Mouse (Mus musculus) limb, embryonic 13.5 days (tissue): ENCODE data around the gene Nfib. TPM values are rescaled to one million over a fixed set of nuclear protein-coding genes. Genes with fewer than 3 reads are reported as not detected.
A peak's percentile ranks its signal among the peaks of the same experiment; 100 is the strongest.

Experiments
- ATAC-seq: fragments of 200-750 bp; cut with Nextera tagmentation; 2 replicates; pipeline ENCODE4 v1.8.0; 2017; ENCODE audit warnings: low read depth, moderate number of reproducible peaks, moderate TSS enrichment; ENCODE audit not compliant: low FRiP score
- H3K27ac ChIP-seq: fragments of 300-500 bp; sonication (generic); 2 replicates; pipeline ENCODE4 v1.5.1; 2015; ENCODE audit warnings: inconsistent platforms, mild to moderate bottlenecking, moderate library complexity
- H3K27me3 ChIP-seq: fragments of 300-500 bp; sonication (generic); 2 replicates; pipeline ENCODE4 v1.6.1; 2015; ENCODE audit warnings: mild to moderate bottlenecking, inconsistent platforms
- H3K36me3 ChIP-seq: fragments of 300-500 bp; sonication (generic); 2 replicates; pipeline ENCODE4 v1.6.1; 2015; ENCODE audit warnings: inconsistent platforms, mild to moderate bottlenecking, moderate library complexity
- H3K4me1 ChIP-seq: fragments of 300-500 bp; sonication (generic); 2 replicates; pipeline ENCODE4 v1.6.1; 2015; ENCODE audit warnings: inconsistent platforms
- H3K4me2 ChIP-seq: fragments of 300-500 bp; sonication (generic); replicated peaks from 2 replicates; pipeline ENCODE4 v1.6.1; 2015; ENCODE audit warnings: inconsistent platforms, mild to moderate bottlenecking, moderate library complexity
- H3K4me3 ChIP-seq: fragments of 300-500 bp; sonication (generic); 2 replicates; pipeline ENCODE4 v1.5.1; 2015; ENCODE audit warnings: moderate library complexity, mild to moderate bottlenecking, inconsistent platforms
- H3K9ac ChIP-seq: fragments of 300-500 bp; sonication (generic); 2 replicates; pipeline ENCODE4 v1.6.1; 2015; ENCODE audit warnings: mild to moderate bottlenecking, inconsistent platforms
- H3K9me3 ChIP-seq: fragments of 300-500 bp; sonication (generic); 2 replicates; pipeline ENCODE4 v1.6.1; 2016; ENCODE audit warnings: inconsistent platforms
- WGBS: fragments of 180-500 bp; shearing (Covaris S2); methylation state at CpG from one replicate; pipeline ENCODE4 v1.1.7; 2015; 5-methylcytosine and 5-hydroxymethylcytosine counted together
- polyA plus RNA-seq: library from polyadenylated mRNA; unstranded; fragments of >200 nt; fragmentation: Nextera tagmentation; extraction: Ambion mirVana; gene quantifications from 2 replicates; pipeline ENCODE4 v1.2.1, GENCODE M21; 2015

Gene Nfib
- polyA plus RNA-seq: 119 and 121 TPM in 2 replicates

DNA sequence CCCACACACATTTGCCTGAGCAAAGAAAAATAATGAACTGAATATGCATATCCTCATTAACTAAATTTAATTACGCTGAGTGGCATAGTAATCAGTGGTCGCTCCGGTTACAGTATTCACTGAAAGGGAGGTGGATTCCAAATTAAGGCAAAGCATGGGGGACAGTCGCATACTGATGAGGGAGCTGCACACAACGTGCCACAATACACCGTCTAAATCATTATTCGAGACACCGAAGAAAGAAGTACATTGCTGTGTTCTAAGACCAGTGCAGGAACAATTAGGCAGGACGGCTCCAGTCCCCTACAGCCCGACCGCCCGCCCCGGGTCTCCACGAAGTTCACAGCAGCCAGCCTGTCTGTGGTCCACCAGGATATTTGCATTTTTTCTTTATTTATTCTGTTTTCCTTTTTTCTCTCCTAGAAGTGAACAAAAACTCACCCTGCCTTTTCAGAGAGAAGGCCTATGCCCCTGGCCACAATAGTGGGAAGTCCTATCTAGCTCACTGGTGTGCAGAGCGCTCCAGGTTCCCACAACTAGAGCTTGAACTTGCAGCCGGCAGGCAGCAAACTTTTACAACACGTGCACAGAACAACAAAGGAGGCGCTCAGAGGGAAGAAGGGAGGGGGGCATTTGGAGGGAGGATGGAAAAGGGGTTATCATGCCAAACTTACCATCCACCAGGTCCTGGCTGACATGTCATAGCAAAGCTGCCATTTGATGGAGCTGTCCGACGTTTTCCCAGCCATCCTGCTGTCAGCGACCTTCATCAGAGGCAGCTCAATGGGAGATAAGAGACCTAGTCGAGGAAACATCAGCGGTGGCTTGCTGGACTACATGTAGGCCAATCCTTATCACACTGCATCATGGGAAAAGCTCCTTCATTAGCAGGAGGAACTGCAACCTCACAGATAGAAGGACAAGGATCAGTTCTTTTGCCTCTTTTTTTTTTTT lies at the start of gene Nfib:
Nfib (minus strand) TSS at position 910 of the 954 bp plus-strand sequence.
- WGBS: 62% methylated on average over 23 of the region's 23 CpGs
- no peak within 1 kb of the TSS for H3K4me2 ChIP-seq
- H3K4me3 ChIP-seq: no peak within 1 kb of the TSS
- H3K27ac ChIP-seq: no peak within 1 kb of the TSS; the same call in 1 of the 2 replicates
- no peaks in the 10 kb centered on the region for H3K9me3 ChIP-seq
- no peak within 1 kb of the TSS for H3K9ac ChIP-seq
- peaks cover 54% of the 10 kb centered on the region for H3K4me1 ChIP-seq
- H3K27me3 ChIP-seq: no peaks in the 10 kb centered on the region
- H3K36me3 ChIP-seq: no peaks in the 10 kb centered on the region
- ATAC-seq: no peak

DNA sequence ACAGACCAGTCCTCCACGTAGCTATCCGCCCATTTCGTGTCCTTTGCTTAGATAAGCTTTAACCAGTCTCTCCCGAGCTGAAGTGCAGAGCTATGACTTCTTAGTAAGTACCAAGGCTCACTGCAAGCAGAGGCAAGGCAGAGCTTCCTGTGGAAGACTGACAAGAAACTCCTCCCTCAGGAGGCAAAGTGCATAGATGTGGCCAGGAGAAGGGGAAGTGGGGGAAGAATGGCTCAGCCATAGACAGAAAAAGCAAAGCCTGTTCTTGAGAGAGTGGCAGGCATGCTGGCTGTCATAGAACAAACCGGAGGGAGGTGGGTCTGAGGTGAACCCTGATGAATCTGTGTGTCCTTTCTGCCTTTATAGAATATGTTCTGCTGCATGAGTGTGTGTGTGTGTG lies 30.2 kb upstream of the Nfib start:
- WGBS: 70% methylated on average over 5 of the region's 5 CpGs
- no peak overlapping the region for H3K4me3 ChIP-seq
- H3K4me1 ChIP-seq: peaks cover 18% of the 10 kb centered on the region
- H3K36me3 ChIP-seq: no peaks in the 10 kb centered on the region
- no peaks in the 10 kb centered on the region for H3K27me3 ChIP-seq
- no peak for ATAC-seq
- peak overlapping the region; percentile 82 for H3K27ac ChIP-seq
- H3K9me3 ChIP-seq: no peaks in the 10 kb centered on the region
- 0 out of 2 replicates have a peak overlapping the region, but pooled peaks have one; percentile 36 for H3K4me2 ChIP-seq
- H3K9ac ChIP-seq: no peak overlapping the region

DNA sequence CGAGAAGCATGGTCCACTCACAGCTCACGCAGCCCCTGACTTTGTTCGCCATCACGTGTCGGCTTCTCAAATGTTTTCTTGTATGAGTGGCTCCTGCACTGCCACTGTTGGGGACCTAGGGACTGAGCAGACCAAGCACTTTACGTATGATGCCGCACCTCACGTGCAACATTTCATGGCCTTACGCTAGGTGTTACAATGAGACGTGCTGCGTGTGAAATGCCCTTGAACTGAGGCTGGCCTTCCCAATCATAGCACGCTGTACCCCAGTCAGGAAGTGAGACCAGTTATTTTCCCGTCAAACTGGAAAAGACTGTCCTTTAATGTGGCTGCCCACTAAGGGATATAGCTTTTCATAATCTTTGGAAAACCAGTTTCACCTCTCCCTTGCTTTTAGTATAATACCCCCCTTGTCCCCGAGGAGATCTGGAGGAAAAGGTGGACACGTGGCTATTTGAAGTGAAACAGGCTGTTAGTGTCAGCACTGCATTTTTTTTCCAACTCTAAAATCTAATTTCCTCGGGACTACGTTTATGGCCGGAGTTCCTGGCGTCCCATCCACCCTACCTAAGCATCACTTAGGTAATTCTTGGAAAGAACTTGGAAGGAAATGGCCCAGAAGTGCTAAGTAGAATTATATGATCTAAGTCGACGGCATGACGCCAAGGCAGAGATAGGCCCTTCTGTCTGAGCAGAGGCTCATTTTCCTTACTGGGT lies 29.4 kb upstream of the Nfib start:
- no peaks in the 10 kb centered on the region for H3K36me3 ChIP-seq
- H3K4me1 ChIP-seq: peaks cover 23% of the 10 kb centered on the region
- H3K4me3 ChIP-seq: no peak overlapping the region
- H3K27ac ChIP-seq: peak overlapping the region; percentile 82; the same call in 1 of the 2 replicates
- no peaks in the 10 kb centered on the region for H3K9me3 ChIP-seq
- H3K4me2 ChIP-seq: peak overlapping the region; percentile 36
- no peaks in the 10 kb centered on the region for H3K27me3 ChIP-seq
- H3K9ac ChIP-seq: no peak overlapping the region
- 47% methylated on average over 22 of the region's 22 CpGs for WGBS
- peak; percentile 89 for ATAC-seq

DNA sequence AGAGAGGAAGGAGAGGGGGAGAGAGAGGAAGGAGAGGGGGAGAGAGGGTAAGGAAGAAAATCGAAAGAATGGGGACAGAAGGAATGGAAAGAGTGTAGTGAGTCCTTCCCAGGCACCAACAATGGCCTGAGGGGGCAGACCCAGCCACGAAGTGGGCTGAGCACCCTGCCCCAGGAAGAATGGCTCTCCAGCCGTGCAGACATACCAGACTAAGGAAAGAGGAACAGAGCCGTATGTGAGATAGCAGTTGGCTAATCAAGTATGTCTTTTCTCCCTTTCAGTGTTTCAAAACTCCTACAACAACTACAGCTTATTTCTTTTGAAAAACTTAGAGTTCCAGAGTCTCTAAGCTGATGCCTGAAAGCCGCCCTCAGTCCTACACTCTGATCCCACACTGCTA lies 28.8 kb upstream of the Nfib start:
- no peak for ATAC-seq
- no peaks in the 10 kb centered on the region for H3K9me3 ChIP-seq

DNA sequence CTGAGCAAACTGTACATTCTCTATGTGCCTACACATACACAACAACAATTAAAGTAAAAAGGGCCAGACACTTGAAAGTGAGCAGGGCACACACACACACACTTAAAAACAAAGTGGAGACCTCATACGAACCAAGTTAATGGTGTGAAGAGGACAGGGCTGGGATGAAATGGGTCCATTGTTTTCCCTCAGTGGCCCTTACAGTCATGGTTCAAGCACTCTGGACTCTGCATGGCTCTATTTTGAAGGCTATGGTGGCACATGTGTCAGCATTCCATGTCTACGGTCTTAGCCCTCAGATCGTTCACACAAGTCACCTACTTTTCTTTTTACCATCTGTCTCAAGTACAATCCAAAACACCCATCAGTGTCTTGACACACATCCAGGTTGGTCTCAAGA lies 28.1 kb upstream of the Nfib start:
- Histone ChIP-seq H3K27me3 (no peaks in the 10 kb centered on the region), H3K9ac (no peak overlapping the region), H3K4me3 (no peak overlapping the region), H3K4me2 (no peak overlapping the region), H3K27ac (no peak overlapping the region), H3K9me3 (no peaks in the 10 kb centered on the region), H3K36me3 (no peaks in the 10 kb centered on the region), H3K4me1 (peaks cover 23% of the 10 kb centered on the region)
- 89% methylated on average over 3 of the region's 3 CpGs for WGBS
- no peak for ATAC-seq

More for the DNA sequence above, 28.8 kb upstream of the Nfib start:
- H3K4me3 ChIP-seq: no peak overlapping the region
- no peaks in the 10 kb centered on the region for H3K36me3 ChIP-seq
- no peaks in the 10 kb centered on the region for H3K27me3 ChIP-seq
- WGBS: 53% methylated on average over 5 of the region's 5 CpGs
- no peak overlapping the region for H3K9ac ChIP-seq
- H3K4me1 ChIP-seq: peaks cover 23% of the 10 kb centered on the region
- H3K27ac ChIP-seq: peak overlapping the region; percentile 69
- peak overlapping the region; percentile 36 for H3K4me2 ChIP-seq

DNA sequence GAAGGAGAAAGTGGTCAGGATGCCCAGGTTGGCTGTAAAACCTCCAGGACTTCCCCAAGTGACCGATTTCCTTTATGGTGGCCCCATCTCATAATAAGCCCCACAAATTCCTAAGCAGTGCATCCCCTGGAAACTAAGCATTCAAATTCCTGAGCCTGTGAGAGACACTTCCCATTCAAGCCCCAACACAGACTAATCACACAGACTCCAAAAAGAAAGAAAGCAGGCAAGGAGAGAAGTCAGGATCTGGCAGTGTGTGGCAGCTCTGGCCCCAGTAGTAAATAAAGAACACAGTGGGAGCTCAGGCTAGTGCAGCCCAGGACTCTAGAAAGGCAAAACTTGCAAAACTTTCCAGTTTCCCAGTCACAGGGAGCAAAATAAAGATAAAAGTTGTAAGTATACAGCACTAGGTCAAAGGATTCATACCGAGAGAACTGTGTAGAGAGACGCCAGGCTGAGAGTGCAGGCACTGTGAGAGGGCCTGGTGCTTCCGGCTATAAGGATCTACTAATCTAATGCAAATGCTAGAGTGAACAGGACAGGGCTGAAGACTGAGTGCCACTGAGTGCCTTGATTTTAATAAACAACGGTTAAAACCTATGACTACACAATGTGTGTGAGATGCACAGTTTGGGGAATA lies 24.8 kb upstream of the Nfib start:
- no peaks in the 10 kb centered on the region for H3K9me3 ChIP-seq
- H3K4me1 ChIP-seq: peaks cover 17% of the 10 kb centered on the region
- H3K4me2 ChIP-seq: no peak overlapping the region
- no peak overlapping the region for H3K4me3 ChIP-seq
- 60% methylated on average over 5 of the region's 5 CpGs for WGBS
- H3K27ac ChIP-seq: no peak overlapping the region
- no peak overlapping the region for H3K9ac ChIP-seq
- no peaks in the 10 kb centered on the region for H3K36me3 ChIP-seq
- ATAC-seq: no peak
- no peaks in the 10 kb centered on the region for H3K27me3 ChIP-seq

DNA sequence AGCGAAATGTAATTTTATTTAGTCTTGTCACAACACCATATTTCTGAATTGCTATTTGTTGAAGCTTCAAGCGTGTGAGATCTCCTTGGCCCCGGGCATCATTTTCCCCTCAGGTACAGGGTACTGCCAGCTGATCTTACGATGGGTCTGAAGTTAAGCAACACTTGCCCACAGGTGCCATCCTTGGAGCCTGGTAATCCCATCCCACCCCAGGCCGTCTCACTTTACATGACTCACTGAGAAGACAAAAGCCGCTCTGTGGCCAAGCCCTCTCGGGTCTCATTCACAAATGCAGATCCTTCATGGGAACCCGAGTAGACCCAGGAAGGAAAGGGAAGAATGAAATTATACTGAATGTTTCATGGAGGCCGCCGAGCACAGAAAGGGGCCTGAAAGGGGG lies 18.5 kb upstream of the Nfib start:
- no peak overlapping the region for H3K4me2 ChIP-seq
- WGBS: 55% methylated on average over 10 of the region's 10 CpGs
- H3K4me3 ChIP-seq: no peak overlapping the region
- H3K9ac ChIP-seq: no peak overlapping the region
- no peaks in the 10 kb centered on the region for H3K36me3 ChIP-seq
- H3K27me3 ChIP-seq: no peaks in the 10 kb centered on the region
- H3K9me3 ChIP-seq: 0 out of 2 replicates have a peak, but pooled peaks cover 5% of the 10 kb centered on the region
- H3K4me1 ChIP-seq: peaks cover 15% of the 10 kb centered on the region
- no peak for ATAC-seq
- peak overlapping the region; percentile 10; the same call in 1 of the 2 replicates for H3K27ac ChIP-seq

DNA sequence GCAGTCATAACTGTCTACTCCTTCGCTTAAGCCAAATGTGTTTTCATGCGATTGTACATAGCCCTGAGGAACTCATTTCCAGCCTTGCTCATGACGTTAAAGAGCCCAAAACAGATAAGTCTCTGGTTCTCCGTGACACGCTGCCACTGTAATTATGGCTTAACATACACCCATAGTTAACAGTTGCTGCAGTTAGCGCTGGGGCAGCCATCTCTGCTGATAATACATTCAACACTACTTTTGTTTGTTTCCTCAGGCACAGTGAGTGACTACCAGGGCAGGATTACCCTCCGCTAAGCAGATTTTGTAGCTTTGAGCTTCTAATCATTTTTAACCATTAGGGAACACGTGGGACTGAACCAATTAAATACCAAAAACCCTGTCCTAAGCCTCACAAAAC lies 17.5 kb upstream of the Nfib start:
- Histone ChIP-seq H3K4me3 (no peak overlapping the region), H3K27ac (no peak overlapping the region), H3K36me3 (no peaks in the 10 kb centered on the region), H3K4me1 (peaks cover 15% of the 10 kb centered on the region), H3K4me2 (no peak overlapping the region), H3K27me3 (no peaks in the 10 kb centered on the region), H3K9me3 (0 out of 2 replicates have a peak, but pooled peaks cover 5% of the 10 kb centered on the region), H3K9ac (no peak overlapping the region)
- WGBS: 73% methylated on average over 8 of the region's 8 CpGs
- no peak for ATAC-seq

DNA sequence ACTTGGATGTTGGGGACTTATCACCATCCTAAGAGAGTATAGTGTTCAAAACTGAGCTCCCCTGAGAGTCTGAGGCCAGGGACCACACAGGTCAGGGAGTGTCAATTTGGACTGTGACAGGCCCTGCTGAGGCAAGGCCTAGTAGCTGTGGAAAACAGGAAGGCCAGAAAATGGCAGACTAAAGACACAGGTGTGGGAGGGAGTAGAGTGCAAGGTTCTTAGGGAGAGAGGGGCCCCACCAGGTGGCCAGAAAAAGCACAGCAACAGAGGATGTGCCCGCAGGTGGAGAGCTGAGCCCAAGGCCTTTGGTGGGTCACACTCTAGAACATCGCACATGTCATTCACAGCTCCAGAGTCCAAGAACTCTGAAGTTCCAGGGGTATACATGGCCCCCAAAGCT lies 10.3 kb upstream of the Nfib start:
- no peak overlapping the region for H3K4me2 ChIP-seq
- H3K4me3 ChIP-seq: no peak overlapping the region
- no peak for ATAC-seq
- H3K27me3 ChIP-seq: no peaks in the 10 kb centered on the region
- 0 out of 2 replicates have a peak, but pooled peaks cover 5% of the 10 kb centered on the region for H3K9me3 ChIP-seq
- 87% methylated on average over 2 of the region's 2 CpGs for WGBS
- no peaks in the 10 kb centered on the region for H3K4me1 ChIP-seq
- H3K36me3 ChIP-seq: no peaks in the 10 kb centered on the region
- H3K9ac ChIP-seq: no peak overlapping the region
- no peak overlapping the region for H3K27ac ChIP-seq

DNA sequence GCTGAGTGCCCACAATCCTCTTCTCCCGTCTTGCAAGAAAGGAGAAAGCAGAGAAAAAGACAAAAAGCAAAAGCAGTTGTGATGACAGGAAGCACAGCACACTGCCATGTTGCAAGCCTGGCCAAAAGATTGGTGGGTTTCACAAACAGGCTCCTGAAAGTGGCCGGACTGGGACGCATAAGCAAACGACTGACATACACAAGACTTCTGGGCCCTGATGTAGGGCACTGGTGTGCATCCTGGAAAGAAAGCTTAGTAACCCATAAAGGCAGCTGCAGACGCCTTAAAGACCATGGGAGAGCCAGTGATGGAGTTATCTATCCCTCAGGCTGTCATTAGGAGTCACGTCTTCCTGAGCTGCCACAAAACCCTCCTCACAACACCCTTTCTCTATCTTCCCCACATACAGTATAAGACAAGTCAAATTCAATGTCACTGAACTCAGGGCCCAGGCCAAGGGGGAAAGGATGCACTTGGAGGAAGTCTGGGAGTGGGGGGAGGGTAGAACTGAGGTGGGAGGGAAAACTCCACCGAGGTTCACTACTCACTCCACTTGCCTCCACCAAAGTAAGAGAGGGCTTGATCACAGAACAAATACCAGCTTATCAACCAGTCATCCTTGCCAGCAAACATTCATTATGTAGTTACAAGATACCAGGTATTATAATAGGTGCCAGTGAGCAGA lies 6.2 kb upstream of the Nfib start:
- WGBS: 82% methylated on average over 7 of the region's 7 CpGs
- Histone ChIP-seq H3K27ac (no peak overlapping the region), H3K4me1 (peaks cover 25% of the 10 kb centered on the region), H3K27me3 (no peaks in the 10 kb centered on the region), H3K4me3 (no peak overlapping the region), H3K9ac (no peak overlapping the region), H3K4me2 (no peak overlapping the region), H3K36me3 (no peaks in the 10 kb centered on the region), H3K9me3 (no peaks in the 10 kb centered on the region)
- ATAC-seq: no peak

DNA sequence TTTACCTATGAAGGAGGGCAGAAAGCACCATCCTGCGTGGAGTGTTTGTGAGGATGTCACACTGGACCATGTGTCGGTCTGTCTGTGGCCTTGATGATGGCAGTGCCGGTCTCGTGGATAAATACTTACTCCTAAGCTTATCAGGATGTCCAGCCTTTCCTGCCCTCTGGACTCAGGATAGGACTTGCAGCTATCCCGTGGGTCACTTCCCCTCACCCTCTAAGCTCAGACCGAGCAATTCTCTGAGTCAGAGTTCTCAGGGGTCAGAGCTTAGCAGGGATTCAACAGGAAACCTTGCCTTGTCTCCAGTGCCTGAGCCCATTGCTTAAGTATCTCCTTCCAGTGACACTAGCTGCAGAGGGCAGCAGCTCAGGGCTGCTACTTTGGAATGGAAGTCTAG lies 4.1 kb upstream of the Nfib start:
- Histone ChIP-seq H3K27me3 (no peaks in the 10 kb centered on the region), H3K27ac (no peak overlapping the region), H3K9ac (no peak overlapping the region), H3K36me3 (no peaks in the 10 kb centered on the region), H3K4me3 (no peak overlapping the region), H3K9me3 (no peaks in the 10 kb centered on the region), H3K4me2 (no peak overlapping the region), H3K4me1 (peaks cover 46% of the 10 kb centered on the region)
- 81% methylated on average over 6 of the region's 6 CpGs for WGBS
- ATAC-seq: no peak
